Mouse (Mus musculus) C2C12 (cell line): ENCODE results near the gene Fbln2. TPM values are rescaled to one million over a fixed set of nuclear protein-coding genes. Genes with fewer than 3 reads are reported as not detected.
A peak's percentile ranks its signal among the peaks of the same experiment; 100 is the strongest.

Experiments used
- H3K27me3 ChIP-seq: one replicate; pipeline ENCODE4 v1.6.1; 2011; ENCODE audit not compliant: control insufficient read depth, insufficient read depth, insufficient read length
- H3K36me3 ChIP-seq: one replicate; pipeline ENCODE4 v1.6.1; 2011; ENCODE audit not compliant: control insufficient read depth, insufficient read depth
- H3K4me3 ChIP-seq: one replicate; pipeline ENCODE4 v1.5.1; 2011; ENCODE audit warnings: mild to moderate bottlenecking, control low read depth; ENCODE audit not compliant: poor library complexity, insufficient read depth, severe bottlenecking
- H3K79me2 ChIP-seq: one replicate; pipeline ENCODE4 v1.6.1; 2011; ENCODE audit not compliant: control insufficient read depth, insufficient read depth
- H3K79me3 ChIP-seq: one replicate; pipeline ENCODE4 v1.6.1; 2011; ENCODE audit warnings: low read depth, control low read depth
- H3ac ChIP-seq: one replicate; pipeline ENCODE3; 2011; ENCODE audit warnings: low read depth; ENCODE audit not compliant: control insufficient read depth, insufficient read length
- CEBPB ChIP-seq: IDR thresholded peaks from one replicate; pipeline ENCODE4 v1.6.1; 2011; ENCODE audit warnings: low read depth, mild to moderate bottlenecking, control low read depth, moderate library complexity
- CTCF ChIP-seq: IDR thresholded peaks from one replicate; pipeline ENCODE4 v1.5.1; 2011; ENCODE audit not compliant: control insufficient read depth, insufficient read depth, insufficient read length
- FOSL1 ChIP-seq: IDR thresholded peaks from one replicate; pipeline ENCODE4 v1.8.0; 2011; ENCODE audit warnings: mild to moderate bottlenecking, low read length; ENCODE audit not compliant: poor library complexity, insufficient read depth, severe bottlenecking
- MAX ChIP-seq: IDR thresholded peaks from one replicate; pipeline ENCODE4 v1.6.1; 2011; ENCODE audit warnings: mild to moderate bottlenecking, control low read depth
- MYOD1 ChIP-seq: IDR thresholded peaks from one replicate; pipeline ENCODE4 v1.6.1; 2011; ENCODE audit warnings: low read depth; ENCODE audit not compliant: control insufficient read depth, insufficient read length
- MYOG ChIP-seq: IDR thresholded peaks from one replicate; pipeline ENCODE4 v1.6.1; 2011; ENCODE audit not compliant: control insufficient read depth, insufficient read length; ENCODE audit errors: extremely low read depth
- USF1 ChIP-seq: IDR thresholded peaks from one replicate; pipeline ENCODE4 v1.6.1; 2011; ENCODE audit warnings: low read depth, mild to moderate bottlenecking, control low read depth, moderate library complexity
- polyA plus RNA-seq: library from polyadenylated mRNA; unstranded; fragments of >200 nt; fragmentation: generic; extraction: Trizol; gene quantifications from one replicate; pipeline ENCODE4 v1.2.1, GENCODE M21; 2012; ENCODE audit warnings: missing spikeins

The Fbln2 gene
- polyA plus RNA-seq, 1 experiment: 91.6 TPM

- Histone ChIP-seq H3K79me2 (no peaks in the 10 kb centered on the region), H3K36me3 (no peaks in the 10 kb centered on the region), H3K4me3 (no peak overlapping the region), H3K27me3 (peaks cover 28% of the 10 kb centered on the region), H3K79me3 (no peaks in the 10 kb centered on the region), H3ac (no peak overlapping the region)
- TF ChIP-seq MYOD1 (no peak), MYOG (no peak), USF1 (no peak), FOSL1 (no peak), CEBPB (no peak), CTCF (no peak), MAX (no peak)
Measured at GRCm38 (mm10) chr6:91284521-91285449, 72.5 kb downstream of the Fbln2 start.

DNA sequence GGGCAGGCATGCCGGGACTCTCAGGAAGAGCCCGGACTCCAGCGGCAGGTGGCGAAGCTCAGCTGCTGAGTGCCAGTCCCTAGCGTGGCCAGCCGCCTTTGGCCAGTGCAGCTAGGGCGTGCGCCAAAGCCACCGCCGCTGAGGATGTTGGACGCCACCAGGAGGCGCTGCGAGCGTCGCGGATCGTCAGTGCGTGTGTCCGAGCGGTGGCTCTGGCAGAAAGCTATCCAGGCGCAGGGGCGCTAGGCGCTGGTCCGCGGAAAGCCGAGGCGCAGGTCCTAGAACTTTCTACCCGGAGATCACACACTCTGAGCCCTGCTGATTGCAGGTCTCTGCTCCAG, 73.2 kb downstream of the Fbln2 start:
- Histone ChIP-seq H3K36me3 (no peaks in the 10 kb centered on the region), H3K79me2 (no peaks in the 10 kb centered on the region), H3K27me3 (peaks cover 33% of the 10 kb centered on the region), H3ac (no peak overlapping the region), H3K4me3 (no peak overlapping the region), H3K79me3 (no peaks in the 10 kb centered on the region)
- no peak for TF ChIP-seq MYOD1
- TF ChIP-seq CTCF: peak; percentile 99
- no peak for TF ChIP-seq USF1

GRCm38 (mm10) chr6:91285814-91286545, 73.7 kb downstream of the Fbln2 start:
- H3ac ChIP-seq: no peak overlapping the region
- H3K79me2 ChIP-seq: no peaks in the 10 kb centered on the region
- no peaks in the 10 kb centered on the region for H3K36me3 ChIP-seq
- TF ChIP-seq MYOD1 (peak; percentile 90), USF1 (no peak), MAX (no peak), CTCF (no peak), FOSL1 (no peak), CEBPB (no peak)
- H3K79me3 ChIP-seq: no peaks in the 10 kb centered on the region
- peaks cover 39% of the 10 kb centered on the region for H3K27me3 ChIP-seq
- H3K4me3 ChIP-seq: no peak overlapping the region

DNA sequence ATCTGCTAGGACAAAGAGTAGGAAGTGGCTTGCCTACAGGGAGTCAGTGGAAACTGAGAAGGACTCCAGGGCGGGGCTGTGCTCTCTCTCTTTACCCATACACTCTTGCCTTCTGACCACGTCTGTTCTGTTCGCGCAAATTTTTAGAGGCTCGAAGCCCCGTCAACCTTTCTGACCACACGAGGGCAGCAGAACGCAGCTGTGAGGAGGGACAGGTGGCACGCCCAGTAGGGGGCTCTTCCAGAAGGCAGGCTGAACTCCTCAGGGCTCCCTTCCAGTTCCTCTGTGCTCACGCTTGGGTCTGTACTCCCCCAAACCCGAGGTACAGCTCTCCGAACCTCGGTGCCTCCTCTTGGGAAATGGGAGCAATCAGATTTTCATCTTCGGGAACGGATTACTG, 74.4 kb downstream of the Fbln2 start:
- H3K79me2 ChIP-seq: no peaks in the 10 kb centered on the region
- H3ac ChIP-seq: no peak overlapping the region
- no peaks in the 10 kb centered on the region for H3K36me3 ChIP-seq
- no peaks in the 10 kb centered on the region for H3K79me3 ChIP-seq
- TF ChIP-seq MYOG (no peak), MYOD1 (peak; percentile 50), CTCF (peak; percentile 97)
- H3K27me3 ChIP-seq: peaks cover 45% of the 10 kb centered on the region
- no peak overlapping the region for H3K4me3 ChIP-seq

GRCm38 (mm10) chr6:91287148-91287547, 74.9 kb downstream of the Fbln2 start:
- Histone ChIP-seq H3K79me3 (no peaks in the 10 kb centered on the region), H3K27me3 (peaks cover 50% of the 10 kb centered on the region), H3K36me3 (no peaks in the 10 kb centered on the region), H3K79me2 (no peaks in the 10 kb centered on the region), H3K4me3 (no peak overlapping the region), H3ac (no peak overlapping the region)
- TF ChIP-seq MAX (no peak), USF1 (no peak), CTCF (no peak), MYOG (no peak), FOSL1 (no peak), MYOD1 (no peak), CEBPB (no peak)

DNA sequence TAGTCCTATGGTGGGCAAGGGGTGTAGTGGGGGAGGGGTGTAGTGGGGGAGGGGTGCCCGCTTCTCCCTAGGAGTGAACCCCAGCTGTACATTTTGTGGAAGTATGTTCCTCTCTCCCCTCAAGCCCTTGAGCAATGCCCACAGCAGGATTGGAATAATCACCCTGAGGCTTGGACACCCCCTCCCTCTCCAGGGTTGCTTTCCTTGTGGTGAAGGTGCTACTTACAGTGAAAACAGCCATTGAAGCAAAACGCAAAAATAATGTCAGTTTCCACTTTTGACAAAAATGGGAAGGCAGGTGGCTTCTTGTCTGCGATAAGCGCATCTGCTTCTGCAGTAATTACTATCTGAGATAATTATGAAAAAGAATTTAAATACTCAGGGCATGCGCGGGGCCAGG, 75.4 kb downstream of the Fbln2 start:
- peaks cover 55% of the 10 kb centered on the region for H3K27me3 ChIP-seq
- no peak overlapping the region for H3K4me3 ChIP-seq
- no peaks in the 10 kb centered on the region for H3K79me2 ChIP-seq
- no peaks in the 10 kb centered on the region for H3K36me3 ChIP-seq
- no peaks in the 10 kb centered on the region for H3K79me3 ChIP-seq
- TF ChIP-seq MAX (no peak), MYOG (no peak), MYOD1 (no peak), CEBPB (no peak), FOSL1 (no peak), CTCF (no peak), USF1 (no peak)
- no peak overlapping the region for H3ac ChIP-seq
